Mouse (Mus musculus): ENCODE data around the gene Ndufv3. TPM values are rescaled to one million over a fixed set of nuclear protein-coding genes. Genes with fewer than 3 reads are reported as not detected.

Gene Ndufv3
- 100 to 1,000 TPM; 426 to 454 TPM for total RNA-seq (2021)
- long read RNA-seq, experiment 1, transcript Ndufv3-202 (3 exons, 493 nt): major isoform, 157 of 202 reads
- long read RNA-seq, experiment 1, transcript Ndufv3-201 (4 exons, 1,582 nt): minor isoform, 42 of 202 reads
- long read RNA-seq, experiment 1, partial matches to known transcripts: 1 of 202 reads
- long read RNA-seq, experiment 1, other reads (novel, unspliced or antisense): 2 of 202 reads
- long read RNA-seq, experiment 2, transcript Ndufv3-201 (4 exons, 1,582 nt): minor isoform, 45 of 192 reads
- long read RNA-seq, experiment 2, transcript Ndufv3-202 (3 exons, 493 nt): major isoform, 144 of 192 reads
- long read RNA-seq, experiment 2, partial matches to known transcripts: 2 of 192 reads
- long read RNA-seq, experiment 2, other reads (novel, unspliced or antisense): 1 of 192 reads

DNA sequence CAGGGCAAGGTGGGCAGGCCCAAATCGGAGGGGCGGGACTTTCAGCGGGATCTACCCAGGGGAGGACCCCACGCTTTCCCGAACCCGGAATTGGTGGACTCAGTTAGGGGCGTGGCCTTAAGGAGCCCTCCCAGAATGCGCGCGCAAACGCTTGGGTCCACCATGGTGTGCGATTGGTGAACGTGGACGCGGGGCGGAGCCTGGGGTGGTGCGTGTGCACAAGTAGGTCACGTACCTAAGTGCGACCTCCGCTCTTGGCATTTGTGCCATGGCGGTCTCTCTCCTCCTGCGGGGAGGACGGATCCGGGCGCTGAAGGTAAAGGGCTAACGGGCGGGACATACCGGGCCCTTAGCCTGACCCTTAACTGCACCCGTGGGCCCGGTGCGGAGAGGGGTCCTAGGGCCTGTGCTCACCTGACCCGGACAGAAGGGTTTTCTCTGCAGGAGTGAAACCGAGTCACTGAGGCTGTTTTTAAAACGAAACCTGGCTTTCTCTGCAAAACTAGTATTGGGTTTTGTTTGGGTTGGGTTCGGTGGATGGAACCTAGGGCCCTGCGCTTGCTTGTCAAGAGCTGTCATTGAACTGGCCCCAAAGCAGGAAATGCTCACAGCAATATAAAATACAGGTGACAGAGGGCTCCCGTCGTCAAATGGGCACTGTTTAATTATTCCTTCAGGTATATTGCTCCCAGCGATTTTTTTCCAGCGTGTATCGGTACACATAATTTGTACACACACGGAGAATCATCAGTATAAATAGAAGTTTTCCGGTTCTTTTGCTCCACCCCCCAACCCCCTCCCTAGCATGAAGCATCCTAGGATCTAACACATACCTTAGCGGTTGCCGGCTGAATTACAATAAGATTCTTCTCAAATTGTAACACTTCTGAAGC, at the start of gene Ndufv3, which contains the start of gene Wdr4:
Ndufv3 (plus strand) TSS at position 170 of the 893 bp plus-strand sequence.
Wdr4 (minus strand) TSS at position 35 of the 893 bp plus-strand sequence.
- peak; percentile 99 for DNase-seq

DNA sequence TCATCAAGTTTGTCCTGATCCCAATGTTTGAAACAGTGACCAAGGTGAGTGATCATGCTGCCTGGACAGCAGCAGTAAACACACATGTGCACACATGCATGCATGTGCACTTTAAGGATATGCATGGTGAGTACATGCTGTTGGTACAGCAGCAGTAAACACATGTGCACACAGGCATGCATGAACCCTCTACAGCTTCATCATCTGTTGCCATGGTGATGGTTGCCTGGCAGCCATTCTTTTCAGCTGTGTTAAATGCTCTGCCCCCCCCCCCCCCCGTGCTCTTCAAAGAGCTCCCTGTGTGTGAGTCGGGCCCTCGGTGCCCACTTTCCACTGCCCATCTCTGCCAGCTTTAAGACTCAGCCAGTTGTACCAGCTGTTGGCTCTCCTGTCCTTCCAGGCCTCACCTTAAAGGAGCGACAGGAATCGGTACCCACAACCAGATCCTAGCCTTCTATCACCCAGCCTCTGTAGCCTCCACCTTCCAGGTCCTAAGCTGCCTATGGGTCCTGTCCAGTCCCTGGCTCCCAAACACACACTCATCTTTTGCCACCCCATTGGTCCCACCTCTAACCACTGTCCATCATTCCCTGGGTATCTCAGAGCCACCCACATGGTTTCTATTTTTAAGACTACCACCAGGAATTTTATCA, 49.0 kb upstream of the Ndufv3 start:
- no peak for DNase-seq

GRCm38 (mm10) chr17:31474388-31474787, 45.5 kb upstream of the Ndufv3 start:
- DNase-seq: no peak

DNA sequence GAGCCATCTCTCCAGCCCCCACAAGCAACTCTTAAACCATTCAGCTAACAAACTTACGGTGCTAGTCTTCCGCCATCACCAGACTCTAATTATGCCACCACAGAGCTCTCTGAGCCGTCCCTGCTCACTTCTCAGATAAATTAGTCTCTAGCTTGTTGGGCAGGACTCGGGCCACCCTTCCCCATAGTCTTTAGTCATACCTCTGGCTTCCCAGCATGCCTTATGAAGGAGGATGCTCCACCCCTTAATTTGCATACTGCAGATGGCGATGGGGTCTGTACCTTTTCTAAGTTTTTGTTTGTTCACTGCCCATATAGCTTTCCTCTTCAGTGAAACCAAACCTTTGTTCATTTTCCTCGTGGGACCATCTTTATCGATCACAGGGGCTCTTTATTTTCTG, 41.3 kb upstream of the Ndufv3 start:
- DNase-seq: no peak

- DNase-seq: no peak
Observed at GRCm38 (mm10) chr17:31479108-31479844, 40.6 kb upstream of the Ndufv3 start.

- no peak for DNase-seq
Observed at GRCm38 (mm10) chr17:31486616-31487198, 33.2 kb upstream of the Ndufv3 start.

- DNase-seq: no peak
Observed at GRCm38 (mm10) chr17:31487433-31488060, 32.4 kb upstream of the Ndufv3 start.

DNA sequence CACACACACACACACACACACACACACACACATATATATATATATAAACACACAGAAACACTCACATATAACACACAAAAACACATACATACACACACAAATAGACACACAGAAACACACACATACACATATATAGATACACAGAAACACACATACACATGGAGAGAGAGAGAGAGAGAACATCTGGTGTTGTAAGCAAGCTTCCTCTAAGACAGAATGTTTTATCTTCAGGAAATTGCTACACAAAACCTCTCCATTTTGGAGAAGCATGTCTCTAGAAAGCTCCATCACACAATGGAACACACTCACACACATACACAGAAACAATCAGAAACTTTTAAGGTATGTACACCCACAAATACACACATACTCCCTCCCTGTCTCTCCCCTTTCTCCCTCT, 28.6 kb upstream of the Ndufv3 start:
- no peak for DNase-seq

GRCm38 (mm10) chr17:31492416-31492815, 27.5 kb upstream of the Ndufv3 start:
- peak; percentile 71 for DNase-seq

GRCm38 (mm10) chr17:31494989-31495388, 24.9 kb upstream of the Ndufv3 start:
- DNase-seq: no peak

DNA sequence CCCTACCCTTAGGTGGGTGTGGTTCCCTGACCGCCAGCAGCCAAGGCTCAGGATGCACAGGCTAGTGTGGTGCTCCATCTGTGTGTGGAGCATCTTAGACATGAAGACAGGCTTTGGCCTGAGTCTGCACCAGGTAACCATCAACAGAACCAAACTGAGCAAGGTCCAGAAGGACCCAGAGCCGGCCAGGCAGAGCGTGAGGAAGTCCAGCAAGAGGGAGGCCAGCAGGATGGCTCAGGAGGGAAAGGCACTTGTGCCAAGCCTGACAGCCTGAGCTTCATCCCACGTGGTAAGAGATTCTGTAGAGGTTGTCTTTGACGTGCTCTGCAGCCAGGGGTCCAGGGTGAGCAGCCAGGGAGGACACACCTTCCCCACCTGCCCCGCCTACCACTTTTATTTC, 22.2 kb upstream of the Ndufv3 start:
- no peak for DNase-seq

DNA sequence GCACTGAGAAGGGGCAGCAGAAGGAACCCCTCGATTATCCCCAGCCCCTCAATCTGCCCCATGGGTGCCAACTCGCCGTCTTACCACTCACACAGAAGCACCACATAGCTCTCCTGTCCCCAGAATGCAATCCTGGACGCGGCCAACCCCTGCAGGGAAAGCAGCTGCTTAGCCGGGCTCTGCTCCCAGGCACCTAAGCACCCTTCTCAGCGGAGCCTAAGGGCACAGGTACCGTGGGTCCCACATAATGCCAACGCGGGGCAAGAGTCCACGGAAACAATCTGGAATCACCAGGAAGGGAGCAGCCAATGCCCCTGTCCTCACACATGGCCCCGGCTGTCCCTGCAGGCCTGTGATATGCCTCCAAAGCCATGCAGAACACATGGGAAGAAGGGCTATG, 20.2 kb upstream of the Ndufv3 start:
- no peak for DNase-seq

GRCm38 (mm10) chr17:31500416-31500815, 19.5 kb upstream of the Ndufv3 start:
- DNase-seq: no peak

GRCm38 (mm10) chr17:31500908-31501307, 19.0 kb upstream of the Ndufv3 start:
- DNase-seq: no peak

- DNase-seq: no peak
Observed at GRCm38 (mm10) chr17:31502261-31502927, 17.5 kb upstream of the Ndufv3 start.

- DNase-seq: no peak
Observed at GRCm38 (mm10) chr17:31503337-31503736, 16.6 kb upstream of the Ndufv3 start.

DNA sequence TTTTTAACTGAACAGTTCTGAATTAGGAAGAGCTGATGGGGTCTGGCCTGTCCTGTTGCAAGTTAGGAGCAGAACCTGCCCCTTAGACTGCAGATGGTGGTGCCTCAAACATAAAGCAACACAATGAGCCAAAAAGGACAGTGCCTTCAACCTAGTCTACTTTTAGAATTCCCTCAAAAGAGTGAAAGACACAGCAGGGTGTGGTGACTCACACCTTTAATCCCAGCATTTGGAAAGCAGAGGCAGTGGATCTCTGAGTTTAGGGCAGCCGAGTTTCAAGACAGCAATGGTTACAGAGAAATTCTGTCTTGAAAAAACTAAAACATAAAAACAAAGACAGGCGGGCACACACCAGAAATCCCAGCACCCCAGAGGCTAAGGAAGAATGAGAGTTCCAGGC, 16.0 kb upstream of the Ndufv3 start:
- no peak for DNase-seq

DNA sequence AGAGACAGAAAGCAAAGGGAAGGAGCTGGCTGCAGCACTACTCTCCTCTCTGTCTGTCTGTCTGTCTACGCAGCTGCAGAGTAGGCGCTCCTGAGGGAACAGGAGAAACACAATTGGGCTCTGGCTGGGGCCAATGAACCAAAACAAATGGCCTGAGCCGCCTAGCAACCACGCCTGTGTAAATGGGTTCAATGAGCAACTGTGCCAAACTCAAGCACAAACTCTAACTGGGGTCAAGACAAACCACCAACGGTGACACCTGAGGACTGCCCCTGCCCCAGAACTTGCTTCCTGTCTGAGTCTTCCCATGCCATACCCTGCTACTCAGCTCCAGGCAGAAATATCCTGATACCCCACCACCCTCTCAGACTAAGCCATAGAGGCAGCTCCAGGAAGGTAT, 14.9 kb upstream of the Ndufv3 start:
- no peak for DNase-seq

- no peak for DNase-seq
Observed at GRCm38 (mm10) chr17:31506282-31506681, 13.6 kb upstream of the Ndufv3 start.

- no peak for DNase-seq
Observed at GRCm38 (mm10) chr17:31510944-31511343, 9.0 kb upstream of the Ndufv3 start.

Data from gastrocnemius, postnatal 10 days (tissue).